Mouse (Mus musculus) erythroblast, embryonic 14.5 days (primary cell): ENCODE data around the gene Krt33a. TPM values are rescaled to one million over a fixed set of nuclear protein-coding genes. Genes with fewer than 3 reads are reported as not detected.

Experiments
- H3K27me3 ChIP-seq: 2 replicates; pipeline ENCODE4 v1.6.1; 2012; ENCODE audit warnings: inconsistent platforms; ENCODE audit not compliant: control insufficient read depth
- H3K36me3 ChIP-seq: 2 replicates; pipeline ENCODE4 v1.6.1; 2012; ENCODE audit warnings: mild to moderate bottlenecking, inconsistent platforms; ENCODE audit not compliant: control insufficient read depth
- H3K4me1 ChIP-seq: 2 replicates; pipeline ENCODE4 v1.6.1; 2012; ENCODE audit warnings: inconsistent platforms; ENCODE audit not compliant: control insufficient read depth
- H3K4me3 ChIP-seq: replicated peaks from 2 replicates; pipeline ENCODE3; 2012; ENCODE audit warnings: moderate library complexity, mild to moderate bottlenecking, inconsistent platforms
- H3K9me3 ChIP-seq: 2 replicates; pipeline ENCODE4 v1.6.1; 2012; ENCODE audit warnings: low read length, inconsistent platforms, mixed read lengths; ENCODE audit not compliant: control insufficient read depth
- GATA1 ChIP-seq: IDR thresholded peaks from 2 replicates; pipeline ENCODE4 v1.6.1; 2012; ENCODE audit warnings: low read length, inconsistent platforms, mixed read lengths
- TAL1 ChIP-seq: IDR thresholded peaks from 3 replicates; pipeline ENCODE4 v1.6.1; 2012; ENCODE audit warnings: low read length, inconsistent platforms, mixed read lengths
- polyA plus RNA-seq: library from polyadenylated mRNA; stranded (reverse); fragments of >175 nt; gene quantifications from 2 replicates; pipeline ENCODE4 v1.2.3, GENCODE M21; 2012

Krt33a gene
- polyA plus RNA-seq, 1 experiment = not detected

DNA sequence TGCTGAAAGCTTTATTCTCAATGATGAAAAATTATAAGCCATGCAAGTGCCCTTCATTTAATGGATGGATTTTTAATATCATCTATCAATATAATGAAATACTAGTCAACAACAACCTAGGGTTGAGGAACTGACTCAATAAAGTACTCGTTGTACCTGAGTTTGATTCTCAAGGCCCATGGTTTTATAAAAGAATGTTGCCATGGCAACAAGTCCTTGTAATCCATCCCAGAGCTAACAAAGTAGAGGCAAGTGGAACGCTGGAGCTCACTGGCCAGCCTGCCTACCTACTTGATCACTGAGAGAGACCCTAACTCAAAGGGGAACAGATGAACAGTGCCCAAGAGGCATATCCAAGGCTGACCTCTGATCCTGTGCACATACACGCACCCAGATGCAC is 25.4 kb downstream of the Krt33a start:
- no peak overlapping the region for H3K4me3 ChIP-seq
- H3K9me3 ChIP-seq = peaks cover 11% of the 10 kb centered on the region
- H3K4me1 ChIP-seq = no peaks in the 10 kb centered on the region
- peaks cover 16% of the 10 kb centered on the region for H3K27me3 ChIP-seq
- TF ChIP-seq TAL1 = no peak
- TF ChIP-seq GATA1 = no peak
- H3K36me3 ChIP-seq = no peaks in the 10 kb centered on the region

- TF ChIP-seq TAL1 = no peak
- no peak for TF ChIP-seq GATA1
- Histone ChIP-seq H3K9me3 (peaks cover 18% of the 10 kb centered on the region), H3K27me3 (peaks cover 13% of the 10 kb centered on the region), H3K36me3 (no peaks in the 10 kb centered on the region), H3K4me3 (no peak overlapping the region), H3K4me1 (no peaks in the 10 kb centered on the region)
Observed at GRCm38 (mm10) chr11:99989881-99990405, 26.1 kb downstream of the Krt33a start.

- no peak overlapping the region for H3K4me3 ChIP-seq
- peaks cover 5% of the 10 kb centered on the region for H3K27me3 ChIP-seq
- H3K9me3 ChIP-seq = peaks cover 19% of the 10 kb centered on the region
- no peaks in the 10 kb centered on the region for H3K36me3 ChIP-seq
- no peaks in the 10 kb centered on the region for H3K4me1 ChIP-seq
- TF ChIP-seq TAL1 (no peak), GATA1 (no peak)
Observed at GRCm38 (mm10) chr11:99988530-99988929, 27.5 kb downstream of the Krt33a start.

- Histone ChIP-seq H3K9me3 (peaks cover 19% of the 10 kb centered on the region), H3K4me3 (no peak within 1 kb of the TSS), H3K36me3 (no peaks in the 10 kb centered on the region), H3K27me3 (no peaks in the 10 kb centered on the region; the same call in 1 of the 2 replicates), H3K4me1 (no peaks in the 10 kb centered on the region)
- TF ChIP-seq TAL1 (no peak), GATA1 (no peak)
Observed at GRCm38 (mm10) chr11:99986180-99986647, 29.8 kb downstream of the Krt33a start, which contains the start of gene Krtap16-1. Gene Krtap16-1 (minus strand): TSS chr11:99986597.

DNA sequence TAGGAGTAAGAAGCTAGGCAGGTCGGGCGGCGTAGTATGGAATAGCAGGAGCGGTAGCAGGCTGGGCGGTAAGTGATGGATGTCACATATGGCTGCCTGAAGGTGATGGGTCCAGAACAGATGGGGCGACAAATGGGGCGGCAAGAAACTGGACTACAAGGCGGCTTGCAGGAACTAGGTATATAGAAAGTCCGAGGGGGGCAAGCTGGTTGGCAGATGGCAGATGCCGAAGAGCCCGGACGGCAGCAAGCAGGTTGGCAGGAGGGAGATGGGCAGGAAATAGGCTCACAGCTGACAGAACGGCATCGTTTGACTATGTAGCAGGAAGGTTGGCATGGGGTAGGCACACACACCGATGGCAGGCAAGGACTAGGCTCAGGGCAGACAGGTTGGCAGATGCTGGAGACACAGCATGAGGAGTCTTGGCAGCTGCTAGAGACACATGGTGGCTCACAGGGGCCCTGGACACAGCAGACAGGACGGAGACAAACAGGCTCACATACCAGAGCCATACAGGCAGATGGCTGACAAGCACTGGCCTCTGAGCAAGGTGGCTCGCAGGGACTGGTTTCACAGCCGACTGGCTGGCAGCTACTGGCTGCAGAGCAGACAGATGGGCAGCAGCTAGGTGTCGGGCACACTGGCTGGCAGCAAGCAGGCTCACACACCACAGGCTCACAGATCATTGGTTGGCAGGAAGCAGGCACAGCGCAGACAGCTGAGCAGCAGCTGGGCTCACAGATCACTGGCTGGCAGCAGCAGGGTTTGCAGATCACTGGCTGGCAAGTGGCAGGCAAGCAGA is 30.5 kb downstream of the Krt33a start:
- TF ChIP-seq TAL1 (no peak), GATA1 (no peak)
- no peaks in the 10 kb centered on the region for H3K36me3 ChIP-seq
- peaks cover 24% of the 10 kb centered on the region for H3K9me3 ChIP-seq
- no peaks in the 10 kb centered on the region; the same call in 1 of the 2 replicates for H3K27me3 ChIP-seq
- H3K4me1 ChIP-seq = no peaks in the 10 kb centered on the region
- no peak overlapping the region for H3K4me3 ChIP-seq

DNA sequence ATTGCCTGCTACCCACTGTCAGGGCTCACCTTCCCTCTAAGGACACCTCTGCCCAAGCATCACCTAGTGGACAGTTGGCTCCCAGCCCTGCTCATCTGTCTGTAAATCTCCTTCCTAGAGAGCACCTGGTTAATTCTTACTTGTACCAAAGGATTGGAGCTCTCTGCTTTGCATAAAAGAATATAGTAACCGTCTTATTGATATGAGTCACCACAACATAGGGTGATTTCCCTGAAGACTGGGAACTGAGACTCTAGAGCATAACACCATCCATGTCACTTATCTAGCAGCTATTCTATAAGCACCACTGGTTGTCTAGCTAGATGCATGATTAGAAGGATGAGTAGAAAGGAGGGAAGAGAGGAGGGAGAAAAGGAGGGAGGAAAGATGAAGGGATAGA is 32.6 kb downstream of the Krt33a start:
- Histone ChIP-seq H3K4me3 (no peak overlapping the region), H3K9me3 (peaks cover 34% of the 10 kb centered on the region), H3K36me3 (no peaks in the 10 kb centered on the region), H3K27me3 (no peaks in the 10 kb centered on the region; the same call in 1 of the 2 replicates), H3K4me1 (no peaks in the 10 kb centered on the region)
- TF ChIP-seq GATA1 = no peak
- TF ChIP-seq TAL1 = no peak

- TF ChIP-seq TAL1 (no peak), GATA1 (no peak)
- Histone ChIP-seq H3K4me3 (no peak overlapping the region), H3K4me1 (no peaks in the 10 kb centered on the region), H3K36me3 (no peaks in the 10 kb centered on the region), H3K9me3 (peaks cover 40% of the 10 kb centered on the region), H3K27me3 (no peaks in the 10 kb centered on the region; the same call in 1 of the 2 replicates)
Observed at GRCm38 (mm10) chr11:99982731-99983130, 33.3 kb downstream of the Krt33a start.

DNA sequence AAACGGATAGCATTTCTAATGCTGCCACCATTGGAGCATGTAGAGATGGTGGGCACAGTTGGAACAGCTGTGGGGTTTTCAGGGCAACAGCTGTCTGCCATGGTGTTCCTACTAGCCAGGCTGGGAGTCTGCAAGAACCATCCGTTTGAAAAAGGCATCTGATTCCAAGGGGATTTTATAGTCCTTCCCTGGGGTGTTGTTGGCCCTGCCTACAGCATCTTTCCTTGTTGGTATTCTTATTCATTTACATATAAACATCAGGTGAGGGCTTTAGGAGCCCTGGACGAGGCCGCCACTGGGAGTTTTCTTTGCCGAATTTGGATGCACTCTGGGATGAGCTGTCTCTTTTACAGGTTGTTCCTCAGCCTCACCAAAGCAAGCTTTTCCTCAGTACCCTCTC is 37.1 kb downstream of the Krt33a start, which contains the start of gene Krtap29-1:
Krtap29-1 (minus strand) TSS at position 101 of the 400 bp plus-strand sequence.
- TF ChIP-seq TAL1 (no peak), GATA1 (no peak)
- Histone ChIP-seq H3K27me3 (no peaks in the 10 kb centered on the region; the same call in 1 of the 2 replicates), H3K4me3 (no peak within 1 kb of the TSS), H3K36me3 (no peaks in the 10 kb centered on the region), H3K9me3 (peaks cover 28% of the 10 kb centered on the region), H3K4me1 (no peaks in the 10 kb centered on the region)

GRCm38 (mm10) chr11:99965961-99966360 is 50.1 kb downstream of the Krt33a start:
- no peak overlapping the region for H3K4me3 ChIP-seq
- no peaks in the 10 kb centered on the region for H3K27me3 ChIP-seq
- no peaks in the 10 kb centered on the region for H3K36me3 ChIP-seq
- H3K9me3 ChIP-seq = peaks cover 5% of the 10 kb centered on the region
- TF ChIP-seq GATA1 (no peak), TAL1 (no peak)
- H3K4me1 ChIP-seq = no peaks in the 10 kb centered on the region

DNA sequence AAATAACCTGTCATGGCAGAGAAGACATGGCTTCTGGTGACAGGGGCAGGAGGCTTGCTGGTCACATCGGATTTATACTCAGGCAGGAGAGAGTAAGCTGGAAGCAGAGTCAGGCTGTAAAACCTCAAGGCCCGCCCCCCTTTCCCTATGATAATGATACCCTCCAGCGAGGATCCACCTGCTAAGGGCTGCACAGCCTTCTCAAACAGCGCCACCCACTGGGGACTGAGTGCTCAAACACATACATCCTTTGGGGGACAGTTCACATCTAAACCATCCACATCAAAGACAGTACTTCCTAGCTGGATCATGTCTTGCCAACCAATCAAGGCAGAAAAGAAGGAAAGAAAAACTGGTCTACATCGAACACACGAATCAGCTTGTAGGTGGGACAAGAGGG is 51.8 kb downstream of the Krt33a start:
- TF ChIP-seq GATA1 (no peak), TAL1 (no peak)
- Histone ChIP-seq H3K36me3 (no peaks in the 10 kb centered on the region), H3K4me1 (no peaks in the 10 kb centered on the region), H3K9me3 (peaks cover 6% of the 10 kb centered on the region), H3K4me3 (no peak overlapping the region), H3K27me3 (no peaks in the 10 kb centered on the region)

Other genes with a start within 250 kb of the Krt33a start
- not detected in 2 replicates for gene Gm11595, start 243.3 kb downstream of the Krt33a start, polyA plus RNA-seq
- not detected in 2 replicates for gene Krtap4-8, start 235.5 kb downstream of the Krt33a start, polyA plus RNA-seq
- gene Krtap4-9, start 231.0 kb downstream of the Krt33a start, polyA plus RNA-seq = not detected in 2 replicates
- gene Gm11596, start 222.7 kb downstream of the Krt33a start, polyA plus RNA-seq = not detected in 2 replicates
- gene Gm11569, start 217.3 kb downstream of the Krt33a start, polyA plus RNA-seq = not detected in 2 replicates
- not detected in 2 replicates for gene Gm11554, start 211.8 kb downstream of the Krt33a start, polyA plus RNA-seq
- gene Krtap4-13, start 206.3 kb downstream of the Krt33a start, polyA plus RNA-seq = not detected in 2 replicates
- gene Gm11564, start 200.5 kb downstream of the Krt33a start, polyA plus RNA-seq = not detected in 2 replicates
- gene 2300003K06Rik, start 178.1 kb downstream of the Krt33a start, polyA plus RNA-seq = not detected in 2 replicates
- gene Krtap4-16, start 164.6 kb downstream of the Krt33a start, polyA plus RNA-seq = not detected in 2 replicates
- 0.04 TPM in 1 of 2 replicates, not detected in the other for gene Gm11568, start 158.3 kb downstream of the Krt33a start, polyA plus RNA-seq
- not detected in 2 replicates for gene Gm11559, start 151.7 kb downstream of the Krt33a start, polyA plus RNA-seq
- not detected in 2 replicates for gene Krtap9-1, start 142.8 kb downstream of the Krt33a start, polyA plus RNA-seq
- gene Gm11567, start 137.0 kb downstream of the Krt33a start, polyA plus RNA-seq = not detected in 2 replicates
- gene Krtap31-1, start 108.3 kb downstream of the Krt33a start, polyA plus RNA-seq = not detected in 2 replicates
- not detected in 2 replicates for gene Gm11565, start 101.5 kb downstream of the Krt33a start, polyA plus RNA-seq
- not detected in 2 replicates for gene Krtap31-2, start 79.9 kb downstream of the Krt33a start, polyA plus RNA-seq
- not detected in 2 replicates for gene Krtap9-5, start 67.7 kb downstream of the Krt33a start, polyA plus RNA-seq
- not detected in 2 replicates for gene Krtap29-1, start 37.2 kb downstream of the Krt33a start, polyA plus RNA-seq
- not detected in 2 replicates for gene Krtap16-1, start 29.6 kb downstream of the Krt33a start, polyA plus RNA-seq
- not detected in 2 replicates for gene Krtap17-1, start 22.2 kb downstream of the Krt33a start, polyA plus RNA-seq
- not detected in 2 replicates for gene Krt33b, start 13.7 kb upstream of the Krt33a start, polyA plus RNA-seq
- gene Krt34, start 25.3 kb upstream of the Krt33a start, polyA plus RNA-seq = not detected in 2 replicates
- gene Krt31, start 34.3 kb upstream of the Krt33a start, polyA plus RNA-seq = not detected in 2 replicates
- gene Krt32, start 72.0 kb upstream of the Krt33a start, polyA plus RNA-seq = not detected in 2 replicates
- not detected in 2 replicates for gene Krt35, start 80.0 kb upstream of the Krt33a start, polyA plus RNA-seq
- gene Krt36, start 89.4 kb upstream of the Krt33a start, polyA plus RNA-seq = not detected in 2 replicates
- not detected in 2 replicates for gene Krt13, start 105.4 kb upstream of the Krt33a start, polyA plus RNA-seq
- gene Krt15, start 119.7 kb upstream of the Krt33a start, polyA plus RNA-seq = 0.29 and 0.31 TPM in 2 replicates
- not detected in 2 replicates for gene Krt19, start 132.5 kb upstream of the Krt33a start, polyA plus RNA-seq
- not detected in 2 replicates for gene Krt9, start 177.0 kb upstream of the Krt33a start, polyA plus RNA-seq
- 0.06 and 0.07 TPM in 2 replicates for gene Krt14, start 191.3 kb upstream of the Krt33a start, polyA plus RNA-seq
- gene Krt16, start 232.7 kb upstream of the Krt33a start, polyA plus RNA-seq = not detected in 2 replicates
- gene Krt17, start 244.8 kb upstream of the Krt33a start, polyA plus RNA-seq = 0.03 and 0.04 TPM in 2 replicates